Mouse (Mus musculus) neural tube, postnatal 0 days (tissue): ENCODE results near the gene Marveld1. TPM values are rescaled to one million over a fixed set of nuclear protein-coding genes. Genes with fewer than 3 reads are reported as not detected.

Source experiments
- polyA plus RNA-seq: library from polyadenylated mRNA; unstranded; fragments of >200 nt; fragmentation: Nextera tagmentation; extraction: Ambion mirVana; gene quantifications from 2 replicates; pipeline ENCODE4 v1.2.1, GENCODE M21; 2015

Gene Marveld1
- 4.8 and 7.9 TPM in 2 replicates for polyA plus RNA-seq

DNA sequence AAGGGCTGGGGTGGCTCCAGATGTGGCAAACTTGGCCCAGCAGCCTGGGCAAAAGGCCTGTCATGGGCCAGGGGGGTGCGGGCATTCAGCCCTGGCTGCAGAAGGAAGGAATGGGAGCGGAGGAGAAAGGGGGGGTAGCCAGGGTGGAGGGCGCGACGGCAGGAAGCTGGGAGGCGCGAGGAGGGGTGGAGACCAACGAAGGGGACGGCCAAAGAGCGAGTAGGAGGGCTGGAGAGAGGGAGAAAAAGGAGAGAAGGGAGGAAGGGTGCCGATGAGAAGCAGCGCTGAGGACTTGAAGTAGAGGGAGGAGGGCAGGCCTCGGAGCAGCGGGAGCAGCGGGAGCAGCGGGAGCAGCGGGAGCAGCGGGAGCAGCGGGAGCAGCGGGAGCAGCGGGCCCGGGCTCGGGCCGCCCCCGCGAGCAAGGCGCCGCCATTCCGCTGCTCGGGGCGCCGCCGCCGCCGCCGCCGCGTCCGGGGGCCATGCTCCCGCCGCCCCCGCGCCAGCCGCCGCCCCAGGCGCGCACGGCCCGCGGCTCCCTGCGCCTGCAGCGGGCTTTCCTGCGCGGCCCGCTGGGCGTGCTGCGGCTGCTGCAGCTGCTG is at the start of gene Marveld1:
Gene Marveld1, plus strand, starts transcription at position 231 of the 599 bp plus-strand sequence.

DNA sequence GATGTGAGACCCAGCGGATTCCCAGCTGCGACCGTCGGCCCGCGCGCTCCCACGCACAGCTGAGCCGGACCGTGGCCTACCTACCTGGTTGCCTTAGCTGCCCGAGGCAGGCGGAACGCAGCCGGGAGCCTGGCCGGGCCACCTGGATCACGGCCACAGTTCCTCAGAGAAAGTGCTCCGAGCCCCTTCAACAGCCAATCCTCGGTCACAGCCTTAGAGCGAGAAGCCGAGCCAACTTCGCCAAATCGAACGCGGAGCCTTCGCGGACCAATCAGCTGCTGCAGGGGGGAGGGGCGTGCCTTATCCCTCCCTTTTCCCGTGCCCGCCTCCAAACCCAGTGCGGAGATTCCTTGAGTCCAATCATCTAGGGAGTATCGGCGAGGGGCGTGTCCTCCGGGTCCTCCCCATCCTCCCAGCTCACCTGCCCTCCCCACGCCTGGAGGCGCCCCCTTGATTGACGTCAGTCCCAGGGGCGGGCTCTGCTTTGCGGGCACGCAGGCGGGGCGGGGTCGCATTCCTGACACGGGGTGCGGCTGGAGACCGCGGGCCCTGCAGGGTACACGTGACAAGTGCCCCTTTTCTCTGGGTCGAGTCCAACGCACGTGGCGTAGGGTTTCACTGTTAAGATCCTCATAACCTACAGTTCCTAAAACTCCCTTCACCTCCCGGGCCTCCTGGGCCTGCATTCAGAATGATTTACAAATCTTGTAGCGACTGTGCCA is 18.3 kb upstream of the Marveld1 start, which contains the start of gene Avpi1:
Gene Avpi1, minus strand, starts transcription at position 273 of the 722 bp plus-strand sequence.

DNA sequence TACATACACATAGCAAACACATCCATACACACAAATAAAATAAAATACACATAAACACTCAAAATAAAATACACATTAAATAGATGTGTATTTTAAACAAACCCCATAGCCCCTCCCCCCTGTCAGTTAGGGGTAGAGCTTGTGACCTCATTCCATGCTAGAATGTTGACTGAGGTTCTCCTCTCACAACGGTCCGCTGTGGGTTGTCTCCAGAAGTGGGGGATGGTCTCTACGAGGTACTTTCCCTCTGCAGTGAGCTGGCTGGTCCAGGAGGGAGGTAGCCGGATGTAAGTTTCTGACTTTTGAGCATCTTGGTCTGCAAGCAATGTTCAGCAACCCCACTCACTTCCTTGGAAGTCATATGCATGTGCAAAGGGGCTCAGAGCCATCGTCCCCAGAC is 16.6 kb downstream of the Marveld1 start, which contains the start of gene Zfyve27:
Gene Zfyve27, plus strand, starts transcription at position 188 of the 400 bp plus-strand sequence.

Other genes starting within 250 kb of the Marveld1 start
- gene Pgam1, start 235.5 kb upstream of the Marveld1 start, polyA plus RNA-seq, result 600 and 610 TPM in 2 replicates
- gene Exosc1, start 214.0 kb upstream of the Marveld1 start, polyA plus RNA-seq, result 64.2 and 64.5 TPM in 2 replicates
- 78.4 and 85.8 TPM in 2 replicates for gene Zdhhc16, start 213.9 kb upstream of the Marveld1 start, polyA plus RNA-seq
- 21.8 and 22.5 TPM in 2 replicates for gene Mms19, start 166.2 kb upstream of the Marveld1 start, polyA plus RNA-seq
- gene Ubtd1, start 165.6 kb upstream of the Marveld1 start, polyA plus RNA-seq, result 18.1 and 18.2 TPM in 2 replicates
- gene Ankrd2, start 111.4 kb upstream of the Marveld1 start, polyA plus RNA-seq, result 1.4 and 1.6 TPM in 2 replicates
- 3.7 and 4.5 TPM in 2 replicates for gene Hoga1, start 101.8 kb upstream of the Marveld1 start, polyA plus RNA-seq
- not detected in 2 replicates for gene 4933411K16Rik, start 95.2 kb upstream of the Marveld1 start, polyA plus RNA-seq
- gene Morn4, start 61.0 kb upstream of the Marveld1 start, polyA plus RNA-seq, result 80.5 and 94.0 TPM in 2 replicates
- 37.1 and 44.5 TPM in 2 replicates for gene Pi4k2a, start 56.9 kb upstream of the Marveld1 start, polyA plus RNA-seq
- gene Avpi1, start 18.3 kb upstream of the Marveld1 start, polyA plus RNA-seq, result 19.9 and 22.8 TPM in 2 replicates
- 41.1 and 45.9 TPM in 2 replicates for gene Zfyve27, start 16.6 kb downstream of the Marveld1 start, polyA plus RNA-seq
- gene Sfrp5, start 54.9 kb downstream of the Marveld1 start, polyA plus RNA-seq, result 2.8 and 3.5 TPM in 2 replicates
- gene Golga7b, start 100.2 kb downstream of the Marveld1 start, polyA plus RNA-seq, result 79.8 and 89.3 TPM in 2 replicates